8 mouse cellular contexts compared by ENCODE assay signal in the genomic region with DNA sequence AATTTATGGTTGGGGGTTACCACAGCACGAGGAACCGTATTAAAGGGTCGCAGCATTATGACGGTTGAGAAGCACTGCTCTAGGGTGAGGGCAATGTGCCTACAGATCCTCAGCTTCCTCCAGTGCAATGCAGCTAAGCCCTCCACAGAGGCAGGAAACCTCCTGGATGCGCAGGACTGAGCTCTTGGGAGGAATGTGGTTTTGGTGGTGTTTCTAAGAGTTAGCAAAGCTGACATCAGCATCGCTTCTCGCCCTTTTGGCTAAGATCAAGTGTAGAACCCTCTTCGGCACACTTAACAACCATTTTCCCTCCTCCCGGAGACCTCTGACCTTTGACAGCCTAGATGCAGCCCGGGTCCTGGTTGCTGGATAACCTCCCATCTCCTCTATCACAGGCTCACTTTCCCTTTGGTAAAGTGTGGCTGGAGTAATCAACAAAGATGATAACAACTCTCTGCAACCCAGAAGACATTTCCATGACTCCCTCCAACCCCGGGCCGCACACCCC. TPM values are rescaled to one million over a fixed set of nuclear protein-coding genes. Genes with fewer than 3 reads are reported as not detected.
DNase-seq lines count a peak whose midpoint lies in the region; ATAC-seq and TF ChIP-seq lines count a peak whose summit lies in the region.

No protein-coding gene starts in this region.

- H3K4me1 ChIP-seq in heart, postnatal 0 days (ENCODE audit: control insufficient read depth, insufficient read depth), result peaks cover 17% of the 10 kb centered on the region; the same call in 1 of the 2 replicates
- H3K4me1 ChIP-seq in embryonic facial prominence, embryonic 10.5 days, result peaks cover 35% of the 10 kb centered on the region
- H3K4me1 ChIP-seq in midbrain, embryonic 16.5 days (ENCODE audit: control insufficient read depth, insufficient read depth, low read length), result peaks cover 2% of the 10 kb centered on the region; the same call in 1 of the 2 replicates

- no peak for ATAC-seq in heart, postnatal 0 days (ENCODE audit: insufficient read depth, low read depth)
- no peak for ATAC-seq in midbrain, embryonic 16.5 days

- intact Hi-C loops in heart, postnatal 25 days (cut with DNase I), result no loop called here

- H3K9ac ChIP-seq in heart, postnatal 0 days (replicated peaks; ENCODE audit: low read depth, low read length), result no peak overlapping the region
- H3K9ac ChIP-seq in midbrain, embryonic 16.5 days (ENCODE audit: low read depth, low read length), result peak overlapping the region; percentile 18; the same call in 1 of the 2 replicates

- no peak overlapping the region for H3K27ac ChIP-seq in heart, postnatal 0 days (ENCODE audit: low read depth)
- H3K27ac ChIP-seq in embryonic facial prominence, embryonic 10.5 days (replicated peaks), result peak overlapping the region; percentile 31; the same call in 1 of the 2 replicates
- no peak overlapping the region for H3K27ac ChIP-seq in midbrain, embryonic 16.5 days (ENCODE audit: low read length)

- peaks cover 23% of the 10 kb centered on the region for H3K27me3 ChIP-seq in heart, postnatal 0 days (ENCODE audit: control insufficient read depth, insufficient read depth, low read length)
- H3K27me3 ChIP-seq in embryonic facial prominence, embryonic 10.5 days (replicated peaks; ENCODE audit: low read depth, poor library complexity, severe bottlenecking), result peaks cover 71% of the 10 kb centered on the region
- peaks cover 23% of the 10 kb centered on the region for H3K27me3 ChIP-seq in midbrain, embryonic 16.5 days (ENCODE audit: control insufficient read depth, insufficient read depth, low read depth, low read length)

- H3K4me3 ChIP-seq in heart, postnatal 0 days (ENCODE audit: low read depth, low read length), result peak overlapping the region; percentile 46
- H3K4me3 ChIP-seq in embryonic facial prominence, embryonic 10.5 days, result peak overlapping the region; percentile 61
- H3K4me3 ChIP-seq in midbrain, embryonic 16.5 days (ENCODE audit: low read depth, low read length), result peak overlapping the region; percentile 31

- no peak for TF ChIP-seq CTCF in heart, postnatal 0 days (IDR thresholded peaks at IDR 0.05; ENCODE audit: low read depth)

- TF ChIP-seq EP300 in heart, postnatal 0 days (IDR thresholded peaks at IDR 0.05; ENCODE audit: low read depth), result no peak

- H3K4me2 ChIP-seq in heart, postnatal 0 days (ENCODE audit: low read depth, low read length), result peak overlapping the region; percentile 66
- peak overlapping the region; percentile 57 for H3K4me2 ChIP-seq in midbrain, embryonic 16.5 days (ENCODE audit: low read length)

- 50% methylated on average over 12 of the region's 12 CpGs for WGBS in heart, postnatal 0 days
- 31% methylated on average over 12 of the region's 12 CpGs for WGBS in embryonic facial prominence, embryonic 10.5 days
- 37% methylated on average over 12 of the region's 12 CpGs for WGBS in midbrain, embryonic 16.5 days

- DNase-seq in heart, postnatal 0 days (ENCODE audit: low spot score), result no peak
- no peak for DNase-seq in heart, postnatal 25 days (ENCODE audit: low spot score)
- no peak for DNase-seq in embryonic facial prominence, embryonic 10.5 days (ENCODE audit: low spot score)
- peak; percentile 39 to 46 for DNase-seq in kidney, adult 8-10 months
- no peak for DNase-seq in urinary bladder, postnatal 4 days (ENCODE audit: low spot score in 2 of 2)
- no peak for DNase-seq in cerebellum, adult 11-12 months
- DNase-seq in cerebellum, postnatal 10 days, result no peak

- H3K9me3 ChIP-seq in heart, postnatal 0 days (replicated peaks; ENCODE audit: control insufficient read depth, low read length), result no peaks in the 10 kb centered on the region
- H3K9me3 ChIP-seq in embryonic facial prominence, embryonic 10.5 days, result no peaks in the 10 kb centered on the region
- H3K9me3 ChIP-seq in midbrain, embryonic 16.5 days (replicated peaks; ENCODE audit: control insufficient read depth, low read length, poor library complexity, severe bottlenecking), result no peaks in the 10 kb centered on the region

- H3K36me3 ChIP-seq in heart, postnatal 0 days (replicated peaks; ENCODE audit: control insufficient read depth, insufficient read depth, low read length), result no peaks in the 10 kb centered on the region
- no peaks in the 10 kb centered on the region for H3K36me3 ChIP-seq in embryonic facial prominence, embryonic 10.5 days (replicated peaks)
- H3K36me3 ChIP-seq in midbrain, embryonic 16.5 days (ENCODE audit: control insufficient read depth, insufficient read depth, low read length), result no peaks in the 10 kb centered on the region

RNA-seq across cellular contexts. Expression of a gene that starts 1.2 kb away (rescaled TPM):
- 0.43 and 0.46 TPM in 2 replicates for total RNA-seq in heart, postnatal 0 days (2014; rRNA removed; ENCODE audit: low replicate concordance)
- 0.75 and 0.99 TPM in 2 replicates for polyA plus RNA-seq in heart, postnatal 0 days (2015; fragmentation: Nextera tagmentation; extraction: Ambion mirVana)
- total RNA-seq in heart, postnatal 25 days (2021), result under 1 TPM; 0.70 to 0.87 TPM
- polyA plus RNA-seq in embryonic facial prominence, embryonic 10.5 days (2016; fragmentation: Nextera tagmentation; extraction: Ambion mirVana), result 1.2 and 1.7 TPM in 2 replicates
- 0.38 and 0.68 TPM in 2 replicates for polyA plus RNA-seq in midbrain, embryonic 16.5 days (2015; fragmentation: Nextera tagmentation; extraction: Ambion mirVana)

RNA-seq across cellular contexts. Expression of a gene that starts 31.4 kb away (rescaled TPM):
- 114 and 136 TPM in 2 replicates for total RNA-seq in heart, postnatal 0 days (2014; rRNA removed; ENCODE audit: low replicate concordance)
- 188 TPM in 2 replicates for polyA plus RNA-seq in heart, postnatal 0 days (2015; fragmentation: Nextera tagmentation; extraction: Ambion mirVana)
- total RNA-seq in heart, postnatal 25 days (2021), result 100 to 1,000 TPM; 152 to 154 TPM
- 31.6 and 35.0 TPM in 2 replicates for polyA plus RNA-seq in embryonic facial prominence, embryonic 10.5 days (2016; fragmentation: Nextera tagmentation; extraction: Ambion mirVana)
- polyA plus RNA-seq in midbrain, embryonic 16.5 days (2015; fragmentation: Nextera tagmentation; extraction: Ambion mirVana), result 26.5 and 27.6 TPM in 2 replicates

Comparison
In these comparisons a context has a peak if more than half of its experiments do, and no peak if none do; other contexts are left out.
1. DNase-seq: peak in kidney, adult 8-10 months (2 of 2); none in heart, postnatal 0 days (single experiment), heart, postnatal 25 days (single experiment), embryonic facial prominence, embryonic 10.5 days (single experiment), urinary bladder, postnatal 4 days (0 of 2), cerebellum, adult 11-12 months (single experiment) and cerebellum, postnatal 10 days (0 of 2).
2. Peak in every context shown above with its lines, with median percentiles within 50 percentile points of each other: H3K4me3 ChIP-seq.